Mouse (Mus musculus): ENCODE measurements around the gene Pdzrn3.

DNA sequence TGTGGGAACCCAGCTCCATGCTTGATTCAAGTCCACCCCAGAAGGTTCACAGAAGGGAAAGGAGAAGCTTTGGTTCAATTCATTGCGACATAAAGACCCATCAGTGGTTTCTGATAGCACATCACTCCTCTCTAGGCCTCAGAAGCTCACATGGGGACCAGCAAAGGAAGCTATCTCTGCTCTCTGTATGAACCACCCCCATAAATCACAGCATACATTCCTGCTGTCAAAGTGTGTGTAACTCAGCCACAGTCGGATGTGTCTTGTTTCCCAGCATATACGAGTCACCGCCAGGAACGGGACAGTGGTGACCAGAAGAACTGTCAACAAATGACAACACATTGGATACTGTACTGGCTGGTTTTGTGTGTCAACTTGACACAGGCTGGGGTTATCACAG, 47.3 kb downstream of the Pdzrn3 start:
- TF ChIP-seq ZNF384 (IDR thresholded peaks at IDR 0.05; ENCODE audit: low read depth, low read length) (no peak), MAFK (IDR thresholded peaks at IDR 0.05; ENCODE audit: insufficient read depth, low read depth, low read length) (no peak)

All from ES-E14 (cell line).